Mouse (Mus musculus) liver, embryonic 11.5 days (tissue): ENCODE results near the gene 1700018B08Rik. TPM values are rescaled to one million over a fixed set of nuclear protein-coding genes. Genes with fewer than 3 reads are reported as not detected.

Experiments
- ATAC-seq: fragments of 200-750 bp; cut with Nextera tagmentation; replicated peaks from 2 replicates; pipeline ENCODE4 v1.8.0; 2017; ENCODE audit warnings: moderate number of reproducible peaks, mild to moderate bottlenecking, moderate TSS enrichment, moderate library complexity; ENCODE audit not compliant: low FRiP score
- DNase-seq: peaks from one replicate; pipeline ENCODE4 v3.0.0-alpha.2; 2017; ENCODE audit warnings: low spot score
- H3K27ac ChIP-seq: fragments of 300-500 bp; sonication (generic); 2 replicates; pipeline ENCODE4 v1.5.1; 2014; ENCODE audit warnings: mild to moderate bottlenecking, low read depth, low read length, control low read depth
- H3K27me3 ChIP-seq: fragments of 300-500 bp; sonication (generic); replicated peaks from 2 replicates; pipeline ENCODE4 v1.6.1; 2014; ENCODE audit warnings: low read length, mixed read lengths; ENCODE audit not compliant: control insufficient read depth, insufficient read depth
- H3K36me3 ChIP-seq: fragments of 300-500 bp; sonication (generic); 2 replicates; pipeline ENCODE4 v1.6.1; 2014; ENCODE audit warnings: mild to moderate bottlenecking, low read length, moderate library complexity, mixed read lengths; ENCODE audit not compliant: control insufficient read depth, insufficient read depth
- H3K4me1 ChIP-seq: fragments of 300-500 bp; sonication (generic); replicated peaks from 2 replicates; pipeline ENCODE4 v1.6.1; 2014; ENCODE audit warnings: low read length, mixed read lengths; ENCODE audit not compliant: control insufficient read depth, insufficient read depth
- H3K4me2 ChIP-seq: fragments of 300-500 bp; sonication (generic); 2 replicates; pipeline ENCODE4 v1.6.1; 2014; ENCODE audit warnings: mild to moderate bottlenecking, control low read depth, moderate library complexity
- H3K4me3 ChIP-seq: fragments of 300-500 bp; sonication (generic); 2 replicates; pipeline ENCODE4 v1.5.1; 2014; ENCODE audit warnings: low read depth, low read length, control low read depth
- H3K9ac ChIP-seq: fragments of 300-500 bp; sonication (generic); 2 replicates; pipeline ENCODE4 v1.6.1; 2014; ENCODE audit warnings: low read depth, low read length, control low read depth
- H3K9me3 ChIP-seq: fragments of 300-500 bp; sonication (generic); 2 replicates; pipeline ENCODE4 v1.6.1; 2016; ENCODE audit warnings: low read length, inconsistent platforms, mixed read lengths; ENCODE audit not compliant: control insufficient read depth
- WGBS: fragments of 180-500 bp; shearing (Covaris S2); extraction: QIAGEN DNeasy Blood & Tissue Kit; methylation state at CpG from one replicate; pipeline ENCODE4 v1.1.7; 2014; 5-methylcytosine and 5-hydroxymethylcytosine counted together
- polyA plus RNA-seq: library from polyadenylated mRNA; unstranded; fragments of >200 nt; fragmentation: Nextera tagmentation; extraction: Ambion mirVana; gene quantifications from 2 replicates; pipeline ENCODE4 v1.2.1, GENCODE M21; 2014

1700018B08Rik gene
- polyA plus RNA-seq, 1 experiment from 2014 or later = not detected

DNA sequence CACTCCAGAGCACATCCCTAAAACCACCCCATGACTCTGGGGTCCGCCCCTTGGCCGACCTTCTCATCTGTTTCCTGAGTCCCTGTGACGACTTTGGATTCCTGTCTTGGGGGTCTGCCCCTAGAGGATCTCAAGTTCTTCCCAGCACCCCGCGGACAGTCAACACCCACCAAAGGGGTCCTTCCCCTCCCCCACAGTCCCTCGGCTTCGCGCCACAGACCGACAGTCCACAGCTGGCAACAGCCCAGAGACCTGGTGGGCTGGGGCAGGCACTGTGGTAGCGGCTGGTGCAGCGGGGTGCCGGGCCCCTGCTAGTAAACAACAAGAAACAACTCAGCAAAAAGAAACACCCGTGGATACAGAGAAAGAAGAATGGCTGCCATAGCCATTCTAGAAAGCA lies 1.2 kb downstream of the 1700018B08Rik start:
- H3K27me3 ChIP-seq = peaks cover 7% of the 10 kb centered on the region; the same call in 1 of the 2 replicates
- H3K4me1 ChIP-seq = no peaks in the 10 kb centered on the region
- H3K36me3 ChIP-seq = no peaks in the 10 kb centered on the region
- H3K4me3 ChIP-seq = no peak overlapping the region
- H3K9ac ChIP-seq = no peak overlapping the region
- DNase-seq (no peak), ATAC-seq (no peak)
- H3K4me2 ChIP-seq = no peak overlapping the region
- no peak overlapping the region for H3K27ac ChIP-seq
- no peaks in the 10 kb centered on the region for H3K9me3 ChIP-seq
- WGBS = 64% methylated on average over 13 of the region's 13 CpGs

DNA sequence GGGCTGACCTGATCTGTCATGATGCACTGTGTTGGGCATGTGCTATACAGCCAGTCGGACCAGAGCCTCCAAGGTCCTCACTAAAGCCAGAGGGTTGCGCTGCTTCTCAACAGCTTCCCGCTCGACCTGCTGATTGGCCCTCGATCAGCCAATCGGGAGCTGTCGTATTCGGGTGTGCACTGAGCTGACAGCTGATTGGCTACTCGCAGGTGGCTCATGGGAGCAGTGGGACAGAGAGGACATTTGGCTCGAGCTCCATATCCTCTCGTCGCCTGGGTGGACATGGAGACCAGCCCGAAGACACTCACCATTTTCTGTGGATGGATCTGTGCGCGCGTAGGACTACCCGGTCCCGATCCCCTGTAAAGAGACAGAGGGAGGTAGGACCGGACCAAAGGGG lies 2.3 kb downstream of the 1700018B08Rik start:
- H3K4me1 ChIP-seq = no peaks in the 10 kb centered on the region
- no peaks in the 10 kb centered on the region for H3K9me3 ChIP-seq
- no peak overlapping the region for H3K4me3 ChIP-seq
- ATAC-seq (no peak; the same call in 1 of the 2 replicates), DNase-seq (no peak)
- WGBS = 63% methylated on average over 19 of the region's 19 CpGs
- no peak overlapping the region for H3K9ac ChIP-seq
- peaks cover 7% of the 10 kb centered on the region; the same call in 1 of the 2 replicates for H3K27me3 ChIP-seq
- H3K4me2 ChIP-seq = no peak overlapping the region
- no peak overlapping the region for H3K27ac ChIP-seq
- no peaks in the 10 kb centered on the region for H3K36me3 ChIP-seq

- ATAC-seq (no peak), DNase-seq (no peak)
- no peak overlapping the region for H3K27ac ChIP-seq
- 44% methylated on average over 5 of the region's 5 CpGs for WGBS
- H3K4me3 ChIP-seq = no peak overlapping the region
- no peak overlapping the region for H3K4me2 ChIP-seq
- H3K36me3 ChIP-seq = no peaks in the 10 kb centered on the region
- H3K4me1 ChIP-seq = no peaks in the 10 kb centered on the region
- no peak overlapping the region for H3K9ac ChIP-seq
- no peaks in the 10 kb centered on the region for H3K9me3 ChIP-seq
- no peaks in the 10 kb centered on the region for H3K27me3 ChIP-seq
These were observed 11.7 kb downstream of the 1700018B08Rik start for GRCm38 (mm10) chr8:121532381-121532780.

DNA sequence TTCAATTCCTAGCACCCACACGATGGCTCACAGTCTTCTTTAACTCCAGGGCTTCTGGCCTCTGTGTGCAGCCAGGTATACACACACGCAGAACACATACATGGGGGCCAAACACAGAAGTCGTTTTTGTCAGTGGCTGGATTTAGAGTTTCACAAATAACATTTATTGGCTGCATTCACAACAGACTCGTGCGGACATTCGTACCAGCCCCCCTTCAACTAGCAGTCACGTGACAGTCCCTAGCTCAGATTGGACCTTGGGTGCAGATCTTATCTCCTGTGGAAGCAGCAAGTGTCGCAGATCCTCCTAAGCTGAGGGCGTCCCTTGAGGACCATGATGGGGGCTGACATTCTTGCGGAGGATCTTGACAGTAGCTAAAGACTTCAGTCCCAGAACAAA lies 13.5 kb downstream of the 1700018B08Rik start:
- Histone ChIP-seq H3K9me3 (no peaks in the 10 kb centered on the region), H3K4me2 (no peak overlapping the region), H3K9ac (no peak overlapping the region), H3K27ac (no peak overlapping the region), H3K4me1 (no peaks in the 10 kb centered on the region), H3K27me3 (no peaks in the 10 kb centered on the region), H3K36me3 (no peaks in the 10 kb centered on the region), H3K4me3 (no peak overlapping the region)
- WGBS = 76% methylated on average over 10 of the region's 10 CpGs
- DNase-seq (no peak), ATAC-seq (no peak)

- H3K4me1 ChIP-seq = no peaks in the 10 kb centered on the region
- H3K9me3 ChIP-seq = no peaks in the 10 kb centered on the region
- no peak overlapping the region for H3K27ac ChIP-seq
- H3K4me3 ChIP-seq = no peak overlapping the region
- no peaks in the 10 kb centered on the region for H3K36me3 ChIP-seq
- H3K4me2 ChIP-seq = no peak overlapping the region
- WGBS = 88% methylated on average over 15 of the region's 15 CpGs
- ATAC-seq = no peak
- no peak overlapping the region for H3K9ac ChIP-seq
- H3K27me3 ChIP-seq = no peaks in the 10 kb centered on the region
- no peak for DNase-seq
These were observed 15.3 kb downstream of the 1700018B08Rik start for GRCm38 (mm10) chr8:121528790-121529189.

GRCm38 (mm10) chr8:121527751-121528150 lies 16.4 kb downstream of the 1700018B08Rik start:
- ATAC-seq = no peak
- H3K9me3 ChIP-seq = no peaks in the 10 kb centered on the region
- H3K27me3 ChIP-seq = no peaks in the 10 kb centered on the region
- DNase-seq = no peak
- 78% methylated on average over 9 of the region's 9 CpGs for WGBS
- H3K36me3 ChIP-seq = no peaks in the 10 kb centered on the region
- H3K4me2 ChIP-seq = no peak overlapping the region
- no peak overlapping the region for H3K27ac ChIP-seq
- no peak overlapping the region for H3K4me3 ChIP-seq
- H3K4me1 ChIP-seq = no peaks in the 10 kb centered on the region
- no peak overlapping the region for H3K9ac ChIP-seq

GRCm38 (mm10) chr8:121526811-121527550 lies 17.1 kb downstream of the 1700018B08Rik start:
- ATAC-seq = no peak
- no peak overlapping the region for H3K27ac ChIP-seq
- no peak overlapping the region for H3K9ac ChIP-seq
- no peaks in the 10 kb centered on the region for H3K9me3 ChIP-seq
- H3K27me3 ChIP-seq = no peaks in the 10 kb centered on the region
- DNase-seq = no peak
- no peaks in the 10 kb centered on the region for H3K4me1 ChIP-seq
- H3K4me2 ChIP-seq = no peak overlapping the region
- no peak overlapping the region for H3K4me3 ChIP-seq
- WGBS = 53% methylated on average over 6 of the region's 6 CpGs
- H3K36me3 ChIP-seq = no peaks in the 10 kb centered on the region

DNA sequence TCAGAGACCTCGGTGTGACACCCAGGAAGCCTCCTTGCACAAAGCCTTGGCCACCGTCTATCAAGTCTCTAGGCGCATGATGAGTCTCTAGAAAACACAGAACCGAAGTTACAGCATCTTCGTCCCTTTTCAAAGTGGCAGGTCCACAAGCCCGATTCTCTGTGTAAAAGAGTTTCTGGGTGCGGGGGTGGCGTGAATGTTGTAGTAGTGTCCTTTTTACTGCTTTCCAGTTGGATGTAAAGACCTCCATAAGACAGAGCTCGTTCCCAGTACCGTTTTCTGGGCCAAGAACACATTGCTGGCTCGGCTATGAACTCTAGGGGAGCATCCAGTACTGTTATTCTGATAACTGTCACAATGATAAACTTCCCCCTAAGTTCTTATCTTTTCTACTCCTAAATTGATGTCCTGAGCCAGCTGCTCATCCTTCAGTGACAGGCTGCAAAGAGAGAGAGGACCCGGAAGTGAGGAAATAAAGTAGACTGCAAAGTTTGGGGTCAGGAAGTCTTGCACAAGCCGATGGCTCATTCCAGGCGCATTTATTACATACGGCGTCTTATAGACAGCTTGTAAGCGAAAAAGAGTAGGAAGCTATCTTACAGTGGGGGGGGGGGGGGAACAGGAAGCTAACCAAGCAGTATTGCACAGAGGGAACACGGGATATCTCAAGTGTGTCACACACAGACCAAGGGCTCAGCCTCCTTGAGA lies 18.9 kb downstream of the 1700018B08Rik start:
- H3K4me2 ChIP-seq = no peak overlapping the region
- 60% methylated on average over 18 of the region's 18 CpGs for WGBS
- no peaks in the 10 kb centered on the region for H3K4me1 ChIP-seq
- no peaks in the 10 kb centered on the region for H3K9me3 ChIP-seq
- H3K9ac ChIP-seq = no peak overlapping the region
- H3K27me3 ChIP-seq = no peaks in the 10 kb centered on the region
- ATAC-seq = no peak
- H3K27ac ChIP-seq = no peak overlapping the region
- no peaks in the 10 kb centered on the region for H3K36me3 ChIP-seq
- DNase-seq = no peak
- H3K4me3 ChIP-seq = no peak overlapping the region

DNA sequence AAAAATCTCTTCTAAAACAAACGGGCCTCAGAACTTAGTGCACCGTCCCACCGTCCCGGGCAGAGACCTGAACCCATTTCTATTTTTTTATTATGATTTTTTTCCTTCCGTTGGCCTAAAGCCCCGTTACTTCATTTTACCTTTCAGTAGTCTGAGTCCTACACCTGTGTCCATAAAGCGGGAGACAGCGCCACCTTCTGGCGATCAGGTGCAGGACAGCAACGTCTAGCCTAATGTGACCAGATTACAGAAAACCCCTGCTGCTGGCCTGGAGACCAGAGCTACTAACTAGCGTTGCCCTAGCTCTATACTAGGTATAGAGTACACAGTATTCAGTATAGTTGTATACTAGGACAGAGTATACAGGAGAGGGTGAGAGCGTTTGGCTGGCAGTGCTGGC lies 30.7 kb downstream of the 1700018B08Rik start:
- peaks cover 9% of the 10 kb centered on the region; the same call in 1 of the 2 replicates for H3K27me3 ChIP-seq
- ATAC-seq (no peak), DNase-seq (peak; percentile 63)
- no peaks in the 10 kb centered on the region for H3K9me3 ChIP-seq
- no peak overlapping the region for H3K4me3 ChIP-seq
- H3K4me1 ChIP-seq = no peaks in the 10 kb centered on the region
- H3K27ac ChIP-seq = no peak overlapping the region
- H3K4me2 ChIP-seq = no peak overlapping the region
- H3K9ac ChIP-seq = no peak overlapping the region
- WGBS = 8% methylated on average over 12 of the region's 12 CpGs
- H3K36me3 ChIP-seq = no peaks in the 10 kb centered on the region
